In genomic region chr1:62760086-62760485, GRCm38 (mm10) we compare ENCODE assay signal across 13 mouse cellular contexts. TPM values are rescaled to one million over a fixed set of nuclear protein-coding genes. Genes with fewer than 3 reads are reported as not detected.
DNase-seq lines count a peak whose midpoint lies in the region; ATAC-seq lines count a peak whose summit lies in the region.
"Had no signal": no experiment of that assay in that cellular context is flagged by ENCODE, and none has a peak within 500 bp of the region (broad histone marks: within the 10 kb centered on the region; RNA-seq: fewer than 3 reads in every experiment).

No protein-coding gene starts in this region.

- no peak overlapping the region for H3K4me3 ChIP-seq in lung, embryonic 15.5 days
- H3K4me3 ChIP-seq in embryonic facial prominence, embryonic 10.5 days: no peak overlapping the region
- no peak overlapping the region for H3K4me3 ChIP-seq in forebrain, embryonic 13.5 days
- no peak overlapping the region for H3K4me3 ChIP-seq in forebrain, embryonic 14.5 days (ENCODE audit: low read depth, low read length)
- H3K4me3 ChIP-seq: heart, adult 2 months; left cerebral cortex, adult 2 months; liver, embryonic 15.5 days had no signal

- H3K4me2 ChIP-seq in lung, embryonic 15.5 days: no peak overlapping the region
- H3K4me2 ChIP-seq in forebrain, embryonic 13.5 days: no peak overlapping the region
- H3K4me2 ChIP-seq in forebrain, embryonic 14.5 days (ENCODE audit: low read length): no peak overlapping the region
- H3K4me2 ChIP-seq: liver, embryonic 15.5 days had no signal

- no peaks in the 10 kb centered on the region for H3K27me3 ChIP-seq in lung, embryonic 15.5 days
- peaks cover 12% of the 10 kb centered on the region; the same call in 1 of the 2 replicates for H3K27me3 ChIP-seq in embryonic facial prominence, embryonic 10.5 days (replicated peaks; ENCODE audit: low read depth, poor library complexity, severe bottlenecking)
- no peaks in the 10 kb centered on the region for H3K27me3 ChIP-seq in forebrain, embryonic 13.5 days
- H3K27me3 ChIP-seq in forebrain, embryonic 14.5 days (replicated peaks; ENCODE audit: control insufficient read depth, insufficient read depth, low read length): no peaks in the 10 kb centered on the region
- H3K27me3 ChIP-seq: liver, embryonic 15.5 days had no signal

- H3K4me1 ChIP-seq in lung, embryonic 15.5 days: peaks cover 16% of the 10 kb centered on the region
- peaks cover 26% of the 10 kb centered on the region for H3K4me1 ChIP-seq in embryonic facial prominence, embryonic 10.5 days
- no peaks in the 10 kb centered on the region for H3K4me1 ChIP-seq in forebrain, embryonic 13.5 days
- no peaks in the 10 kb centered on the region for H3K4me1 ChIP-seq in forebrain, embryonic 14.5 days (ENCODE audit: control insufficient read depth, insufficient read depth, low read length)
- H3K4me1 ChIP-seq: liver, embryonic 15.5 days had no signal

- no peak for DNase-seq in lung, postnatal 14 days
- DNase-seq in embryonic facial prominence, embryonic 10.5 days (ENCODE audit: low spot score): peak; percentile 38
- DNase-seq in lung, postnatal 36 days: peak; percentile 58
- DNase-seq in adrenal gland, adult 2 months: no peak
- DNase-seq in forebrain, embryonic 14.5 days (ENCODE audit: low spot score): no peak
- DNase-seq: embryo, embryonic 11 days; heart, adult 2 months; kidney, postnatal 10 days; thymus, postnatal 14 days had no signal

- no peaks in the 10 kb centered on the region for H3K9me3 ChIP-seq in lung, embryonic 15.5 days
- no peaks in the 10 kb centered on the region for H3K9me3 ChIP-seq in embryonic facial prominence, embryonic 10.5 days
- no peaks in the 10 kb centered on the region for H3K9me3 ChIP-seq in forebrain, embryonic 13.5 days (replicated peaks)
- H3K9me3 ChIP-seq in forebrain, embryonic 14.5 days (replicated peaks; ENCODE audit: control insufficient read depth, low read length): no peaks in the 10 kb centered on the region
- H3K9me3 ChIP-seq: liver, embryonic 15.5 days had no signal

- H3K9ac ChIP-seq in lung, embryonic 15.5 days: no peak overlapping the region
- H3K9ac ChIP-seq in forebrain, embryonic 13.5 days: no peak overlapping the region
- H3K9ac ChIP-seq in forebrain, embryonic 14.5 days (ENCODE audit: low read length): no peak overlapping the region
- H3K9ac ChIP-seq: liver, embryonic 15.5 days had no signal

- no peak for ATAC-seq in lung, embryonic 15.5 days (ENCODE audit: borderline replicate concordance, extremely low read depth, low FRiP score, low TSS enrichment)
- ATAC-seq in forebrain, embryonic 13.5 days: no peak
- no peak for ATAC-seq in forebrain, embryonic 14.5 days

- 22% methylated on average over 5 of the region's 5 CpGs for WGBS in lung, embryonic 15.5 days
- 46% methylated on average over 5 of the region's 5 CpGs for WGBS in embryonic facial prominence, embryonic 10.5 days
- WGBS in forebrain, embryonic 13.5 days: 73% methylated on average over 5 of the region's 5 CpGs
- WGBS in forebrain, embryonic 14.5 days: 73% methylated on average over 5 of the region's 5 CpGs

- 0 out of 2 replicates have a peak, but pooled peaks cover 10% of the 10 kb centered on the region for H3K36me3 ChIP-seq in lung, embryonic 15.5 days
- H3K36me3 ChIP-seq in embryonic facial prominence, embryonic 10.5 days (replicated peaks): peaks cover 47% of the 10 kb centered on the region
- H3K36me3 ChIP-seq in forebrain, embryonic 13.5 days (ENCODE audit: poor library complexity, severe bottlenecking): peaks cover 37% of the 10 kb centered on the region
- H3K36me3 ChIP-seq in forebrain, embryonic 14.5 days (ENCODE audit: control insufficient read depth, insufficient read depth, low read length): peaks cover 22% of the 10 kb centered on the region
- H3K36me3 ChIP-seq: liver, embryonic 15.5 days had no signal

- H3K27ac ChIP-seq in lung, embryonic 15.5 days: 0 out of 2 replicates have a peak overlapping the region, but pooled peaks have one; percentile 0
- peak overlapping the region; percentile 57 for H3K27ac ChIP-seq in embryonic facial prominence, embryonic 10.5 days (replicated peaks)
- H3K27ac ChIP-seq in forebrain, embryonic 13.5 days: no peak overlapping the region
- no peak overlapping the region for H3K27ac ChIP-seq in forebrain, embryonic 14.5 days (ENCODE audit: low read depth, low read length)
- H3K27ac ChIP-seq: heart, adult 2 months; left cerebral cortex, adult 2 months; liver, embryonic 15.5 days had no signal

RNA-seq across cellular contexts. Expression of gene Nrp2, which starts 57.0 kb away (rescaled TPM):
- polyA plus RNA-seq in lung, embryonic 15.5 days (2015; fragmentation: Nextera tagmentation; extraction: Ambion mirVana): 11.5 and 12.4 TPM in 2 replicates
- 20.5 and 21.4 TPM in 2 replicates for polyA plus RNA-seq in embryonic facial prominence, embryonic 10.5 days (2016; fragmentation: Nextera tagmentation; extraction: Ambion mirVana)
- 10 to 100 TPM; 32.1 to 46.3 TPM for total RNA-seq in adrenal gland, adult 2 months (2021)
- polyA plus RNA-seq in adrenal gland, adult 2 months (2012; rRNA removed): 16.4 and 16.6 TPM in 2 replicates
- polyA plus RNA-seq in forebrain, embryonic 13.5 days (2015; fragmentation: Nextera tagmentation; extraction: Ambion mirVana): 19.5 and 28.3 TPM in 2 replicates
- polyA plus RNA-seq in forebrain, embryonic 14.5 days (2014; fragmentation: Nextera tagmentation; extraction: Ambion mirVana): 16.3 and 23.8 TPM in 2 replicates

Comparison
In these comparisons a context has a peak if more than half of its experiments do, and no peak if none do; other contexts are left out.
1. DNase-seq: peak in embryonic facial prominence, embryonic 10.5 days (single experiment) and lung, postnatal 36 days (single experiment); none in lung, postnatal 14 days (single experiment), adrenal gland, adult 2 months (single experiment) and forebrain, embryonic 14.5 days (single experiment).
2. H3K27ac ChIP-seq: peak in lung, embryonic 15.5 days (single experiment) and embryonic facial prominence, embryonic 10.5 days (single experiment); none in forebrain, embryonic 13.5 days (single experiment) and forebrain, embryonic 14.5 days (single experiment).